Mouse (Mus musculus) MEL (cell line): ENCODE data around the gene Sart1. TPM values are rescaled to one million over a fixed set of nuclear protein-coding genes. Genes with fewer than 3 reads are reported as not detected.
A peak's percentile ranks its signal among the peaks of the same experiment; 100 is the strongest.
"Not testable (repeated sequence)": the region's sequence is repeated elsewhere in the genome, so short reads cannot be mapped to it uniquely, and the experiment has no call there.

Experiments used
- DNase-seq: peaks from one replicate; pipeline ENCODE4 v3.0.0; 2011; ENCODE audit warnings: low read depth, low spot score
- H3K27ac ChIP-seq: 2 replicates; pipeline ENCODE4 v1.5.1; 2012; ENCODE audit warnings: low read depth, mild to moderate bottlenecking, control low read depth, low read length, moderate library complexity; ENCODE audit not compliant: control insufficient read depth
- H3K27me3 ChIP-seq, 2 experiments: fragments of 150-350 bp in 1 of 2; sonication (generic) in 1 of 2; 2 replicates each; pipeline ENCODE4 v1.6.1; 2012; ENCODE audit warnings: low read length in 2 of 2, mild to moderate bottlenecking in 2 of 2, improper control_type of control experiment in 1 of 2, moderate library complexity in 1 of 2; ENCODE audit not compliant: insufficient read depth in 2 of 2, control insufficient read depth in 1 of 2
- H3K36me3 ChIP-seq, 2 experiments: 2 replicates each; pipeline ENCODE4 v1.6.1; 2012 to 2014; ENCODE audit warnings: low read length in 2 of 2, improper control_type of control experiment in 1 of 2, inconsistent platforms in 1 of 2, mild to moderate bottlenecking in 1 of 2; ENCODE audit not compliant: insufficient read depth in 2 of 2, control insufficient read depth in 1 of 2
- H3K4me1 ChIP-seq, 2 experiments: fragments of 150-350 bp in 1 of 2; sonication (generic) in 1 of 2; 2 replicates each; pipeline ENCODE4 v1.6.1; 2012; ENCODE audit warnings: low read length in 2 of 2, improper control_type of control experiment in 1 of 2, mild to moderate bottlenecking in 1 of 2; ENCODE audit not compliant: insufficient read depth in 2 of 2, control insufficient read depth in 1 of 2
- H3K4me3 ChIP-seq, 2 experiments: fragments of 150-350 bp in 1 of 2; sonication (generic) in 1 of 2; 2 replicates each; pipeline ENCODE4 v1.5.1; 2012; ENCODE audit warnings: low read depth in 2 of 2, low read length in 2 of 2, mild to moderate bottlenecking in 2 of 2, moderate library complexity in 2 of 2, control low read depth in 1 of 2, improper control_type of control experiment in 1 of 2; ENCODE audit not compliant: control insufficient read depth in 1 of 2, insufficient read depth in 1 of 2
- H3K79me2 ChIP-seq: 2 replicates; pipeline ENCODE4 v1.6.1; 2012; ENCODE audit warnings: mild to moderate bottlenecking, low read length, moderate library complexity; ENCODE audit not compliant: control insufficient read depth, poor library complexity, insufficient read depth
- H3K9ac ChIP-seq: 2 replicates; pipeline ENCODE4 v1.6.1; 2012; ENCODE audit warnings: low read depth, mild to moderate bottlenecking, control low read depth, low read length, moderate library complexity; ENCODE audit not compliant: control insufficient read depth, poor library complexity, severe bottlenecking
- H3K9me3 ChIP-seq: fragments of 150-350 bp; sonication (generic); replicated peaks from 2 replicates; pipeline ENCODE4 v1.6.1; 2012; ENCODE audit warnings: mild to moderate bottlenecking, low read length, improper control_type of control experiment, moderate library complexity; ENCODE audit not compliant: insufficient read depth
- CHD1 ChIP-seq: IDR thresholded peaks from 2 replicates; pipeline ENCODE4 v1.6.1; 2012; ENCODE audit warnings: low read depth, mild to moderate bottlenecking, inconsistent platforms, low read length, improper control_type of control experiment
- CHD2 ChIP-seq: IDR thresholded peaks from 2 replicates; pipeline ENCODE4 v1.6.1; 2011; ENCODE audit warnings: low read length, improper control_type of control experiment
- ELF1 ChIP-seq: IDR thresholded peaks from 2 replicates; pipeline ENCODE4 v1.6.1; 2014; ENCODE audit warnings: low read depth, mild to moderate bottlenecking, inconsistent platforms, low read length, improper control_type of control experiment, moderate library complexity
- ETS1 ChIP-seq: IDR thresholded peaks from 2 replicates; pipeline ENCODE4 v1.6.1; 2012; ENCODE audit warnings: low read depth, mild to moderate bottlenecking, inconsistent platforms, low read length, improper control_type of control experiment, moderate library complexity
- HCFC1 ChIP-seq: IDR thresholded peaks from 2 replicates; pipeline ENCODE4 v1.6.1; 2012; ENCODE audit warnings: low read depth, mild to moderate bottlenecking, inconsistent platforms, low read length, improper control_type of control experiment, moderate library complexity
- MAFK ChIP-seq: IDR thresholded peaks from 2 replicates; pipeline ENCODE4 v1.6.1; 2011; ENCODE audit warnings: low read depth, mild to moderate bottlenecking, low read length, improper control_type of control experiment, borderline replicate concordance
- MAX ChIP-seq: IDR thresholded peaks from 2 replicates; pipeline ENCODE4 v1.6.1; 2011; ENCODE audit warnings: low read length, improper control_type of control experiment
- MAZ ChIP-seq: IDR thresholded peaks from 2 replicates; pipeline ENCODE4 v1.6.1; 2012; ENCODE audit warnings: low read depth, mild to moderate bottlenecking, inconsistent platforms, low read length, improper control_type of control experiment
- MEF2A ChIP-seq: IDR thresholded peaks from 2 replicates; pipeline ENCODE4 v1.6.1; 2014; ENCODE audit warnings: low read depth, mild to moderate bottlenecking, inconsistent platforms, low read length, improper control_type of control experiment; ENCODE audit not compliant: poor library complexity, insufficient replicate concordance, severe bottlenecking; ENCODE audit errors: extremely low read depth
- MXI1 ChIP-seq: IDR thresholded peaks from 2 replicates; pipeline ENCODE4 v1.6.1; 2011; ENCODE audit warnings: mild to moderate bottlenecking, low read depth, low read length, improper control_type of control experiment
- NELFE ChIP-seq: IDR thresholded peaks from 2 replicates; pipeline ENCODE4 v1.6.1; 2011; ENCODE audit warnings: low read depth, low read length, improper control_type of control experiment
- NRF1 ChIP-seq: IDR thresholded peaks from 2 replicates; pipeline ENCODE4 v1.6.1; 2014; ENCODE audit warnings: low read depth, mild to moderate bottlenecking, inconsistent platforms, low read length, improper control_type of control experiment, moderate library complexity; ENCODE audit not compliant: poor library complexity, insufficient read depth, severe bottlenecking
- POLR2A ChIP-seq, 2 experiments: IDR thresholded peaks; 2 replicates each; pipeline ENCODE4 v1.6.1; 2011 to 2012; ENCODE audit warnings: low read length in 2 of 2, mild to moderate bottlenecking in 2 of 2, control low read depth in 1 of 2, improper control_type of control experiment in 1 of 2, low read depth in 1 of 2, moderate library complexity in 1 of 2; ENCODE audit not compliant: control insufficient read depth in 1 of 2, insufficient read depth in 1 of 2, poor library complexity in 1 of 2
- SIN3A ChIP-seq: IDR thresholded peaks from 2 replicates; pipeline ENCODE4 v1.6.1; 2012; ENCODE audit warnings: low read length, improper control_type of control experiment, inconsistent platforms
- TBP ChIP-seq: IDR thresholded peaks from 2 replicates; pipeline ENCODE4 v1.8.0; 2011; ENCODE audit warnings: low read depth, low read length, improper control_type of control experiment
- ZKSCAN1 ChIP-seq: IDR thresholded peaks from 2 replicates; pipeline ENCODE4 v1.6.1; 2012; ENCODE audit warnings: low read depth, mild to moderate bottlenecking, inconsistent platforms, low read length, improper control_type of control experiment, moderate library complexity
- ZMIZ1 ChIP-seq: IDR thresholded peaks from 2 replicates; pipeline ENCODE4 v1.6.1; 2012; ENCODE audit warnings: low read depth, mild to moderate bottlenecking, inconsistent platforms, low read length, improper control_type of control experiment, moderate library complexity
- ZNF384 ChIP-seq: IDR thresholded peaks from 2 replicates; pipeline ENCODE4 v1.6.1; 2012; ENCODE audit warnings: low read depth, mild to moderate bottlenecking, inconsistent platforms, low read length, improper control_type of control experiment
- polyA plus RNA-seq, 2 experiments: library from polyadenylated mRNA; stranded (reverse) in 1 of 2; unstranded in 1 of 2; fragments of >175 nt in 1 of 2; fragments of >200 nt in 1 of 2; gene quantifications; 2 replicates each; pipeline versions ENCODE4 v1.2.1 to v1.2.4; 2012; ENCODE audit warnings: low replicate concordance in 2 of 2, low read depth in 1 of 2; ENCODE audit not compliant: insufficient read length in 2 of 2, insufficient read depth in 1 of 2, missing spikeins in 1 of 2
- total RNA-seq: library from RNA; depleted of rRNA; stranded (reverse); fragments of 300-350 nt; gene quantifications from 2 replicates; pipeline ENCODE4 v1.2.3, GENCODE M21; 2012

The Sart1 gene
- total and polyA plus RNA-seq, 3 experiments: 117 to 141 TPM; not detected in 1

GRCm38 (mm10) chr19:5406531-5407126 lies 18.1 kb upstream of the Sart1 start:
- H3K4me1 ChIP-seq: peaks cover 6 to 19% of the 10 kb centered on the region in 2 experiments
- H3K27me3 ChIP-seq, H3K36me3 ChIP-seq, H3K9me3 ChIP-seq, H3K79me2 ChIP-seq: not testable (repeated sequence)
- TF ChIP-seq MXI1 (peak; percentile 64), SIN3A (peak; percentile 28), POLR2A (IDR thresholded peaks at IDR 0.05; ENCODE audit: control insufficient read depth in 1 of 2, insufficient read depth in 1 of 2, low read depth in 1 of 2, low read length in 2 of 2, poor library complexity in 1 of 2) (peak in 1 of 2 experiments; percentile 19; a peak in 1 of 4 replicates), NELFE (peak; percentile 28; the same call in 1 of the 2 replicates), HCFC1 (0 out of 2 replicates have a peak, but pooled peaks have one; percentile 46), NRF1 (peak; percentile 55)
- peak overlapping the region; percentile 75 for H3K27ac ChIP-seq
- H3K4me3 ChIP-seq: peak overlapping the region; percentile 45 to 79
- DNase-seq: peak; percentile 55
- peak overlapping the region; percentile 79 for H3K9ac ChIP-seq

DNA sequence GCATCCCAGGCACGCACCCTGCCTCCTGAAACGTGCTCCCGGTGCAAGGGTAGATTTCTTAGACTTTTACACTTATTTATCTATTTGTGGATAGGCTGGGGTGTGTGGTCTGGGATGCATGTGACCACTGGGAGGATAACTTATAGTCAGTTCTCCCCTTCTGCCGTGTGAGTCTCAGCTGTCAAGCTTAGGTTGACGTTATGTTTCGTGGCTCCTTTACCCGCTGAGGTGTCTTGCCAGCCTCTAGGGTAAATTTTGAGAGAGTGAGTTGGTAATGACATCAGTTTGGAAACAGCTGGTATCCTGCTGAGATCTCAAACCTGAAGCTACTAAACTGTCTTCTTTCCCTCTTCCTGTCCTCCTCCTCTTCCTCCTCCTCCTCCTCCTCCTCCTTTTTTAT lies 17.4 kb upstream of the Sart1 start:
- Histone ChIP-seq H3K9me3 (no peaks in the 10 kb centered on the region), H3K27ac (no peak overlapping the region), H3K79me2 (no peaks in the 10 kb centered on the region; the same call in 1 of the 2 replicates), H3K9ac (peak overlapping the region; percentile 49), H3K4me3 (peak overlapping the region; percentile 55 to 59), H3K36me3 (peaks cover 0 to 3% of the 10 kb centered on the region in 2 experiments; a peak in 2 of 4 replicates), H3K4me1 (peaks cover 6 to 19% of the 10 kb centered on the region in 2 experiments), H3K27me3 (no peaks in the 10 kb centered on the region)
- peak; percentile 35 for DNase-seq
- TF ChIP-seq ZKSCAN1: no peak
- TF ChIP-seq ZNF384: no peak
- no peak for TF ChIP-seq MAFK
- TF ChIP-seq CHD1: no peak
- no peak for TF ChIP-seq ETS1
- no peak for TF ChIP-seq CHD2
- TF ChIP-seq TBP: no peak
- TF ChIP-seq MAX: no peak
- TF ChIP-seq ZMIZ1: no peak
- TF ChIP-seq ELF1: no peak
- TF ChIP-seq MEF2A: no peak
- TF ChIP-seq MAZ: no peak
- no peak for TF ChIP-seq POLR2A (IDR thresholded peaks at IDR 0.05; ENCODE audit: control insufficient read depth in 1 of 2, insufficient read depth in 1 of 2, low read depth in 1 of 2, low read length in 2 of 2, poor library complexity in 1 of 2)
